Mouse (Mus musculus): ENCODE measurements around the gene Git2. TPM values are rescaled to one million over a fixed set of nuclear protein-coding genes. Genes with fewer than 3 reads are reported as not detected.

Gene Git2
- total RNA-seq, 2 experiments from 2014 or later: 41.1 to 48.5 TPM

GRCm38 (mm10) chr5:114728160-114728559 lies 47.2 kb downstream of the Git2 start:
- DNase-seq (ENCODE audit: low spot score in 2 of 2): no peak

GRCm38 (mm10) chr5:114722846-114723245 lies 52.5 kb downstream of the Git2 start:
- no peak for DNase-seq (ENCODE audit: low spot score in 2 of 2)

DNA sequence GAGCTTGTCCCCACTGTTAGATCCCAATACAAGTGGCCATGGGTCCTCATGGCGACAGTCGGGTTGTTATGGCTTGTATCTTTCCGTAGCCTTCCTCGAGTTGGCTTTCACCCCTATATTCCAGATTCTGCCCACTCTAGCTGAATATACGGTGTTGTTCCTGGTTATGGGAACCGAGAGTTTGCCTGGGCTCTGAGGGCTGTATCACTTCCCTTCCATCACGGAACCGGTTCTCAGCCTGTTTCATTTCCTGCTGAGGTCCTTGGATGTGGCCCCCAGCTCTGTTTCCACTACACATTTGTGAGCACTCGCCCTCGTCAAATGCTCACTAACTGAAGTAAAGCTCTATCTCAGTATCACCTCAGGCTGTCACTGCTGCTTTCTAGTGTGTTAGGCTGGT lies 53.3 kb downstream of the Git2 start:
- no peak for DNase-seq (ENCODE audit: low spot score in 2 of 2)

DNA sequence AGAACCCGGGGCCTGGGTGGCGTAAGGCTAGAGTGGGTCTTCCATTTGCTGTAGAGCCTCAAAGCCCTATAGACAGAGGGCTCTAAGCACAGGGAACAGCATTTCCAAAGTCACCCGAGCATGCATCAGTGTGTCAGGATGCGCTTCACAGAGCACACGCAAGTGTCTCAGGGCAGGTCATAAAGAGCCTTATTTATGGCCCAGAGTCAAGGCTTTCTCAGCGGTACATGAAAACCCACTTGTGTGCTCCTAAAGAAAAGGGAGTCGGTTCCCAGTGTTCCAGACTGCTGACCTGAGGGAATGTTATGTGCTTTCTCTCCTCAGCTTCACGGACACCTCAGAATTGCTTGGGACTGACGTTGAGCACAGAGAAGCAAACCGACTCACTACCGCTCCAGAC lies 54.5 kb downstream of the Git2 start:
- DNase-seq (ENCODE audit: low spot score in 2 of 2): no peak

DNA sequence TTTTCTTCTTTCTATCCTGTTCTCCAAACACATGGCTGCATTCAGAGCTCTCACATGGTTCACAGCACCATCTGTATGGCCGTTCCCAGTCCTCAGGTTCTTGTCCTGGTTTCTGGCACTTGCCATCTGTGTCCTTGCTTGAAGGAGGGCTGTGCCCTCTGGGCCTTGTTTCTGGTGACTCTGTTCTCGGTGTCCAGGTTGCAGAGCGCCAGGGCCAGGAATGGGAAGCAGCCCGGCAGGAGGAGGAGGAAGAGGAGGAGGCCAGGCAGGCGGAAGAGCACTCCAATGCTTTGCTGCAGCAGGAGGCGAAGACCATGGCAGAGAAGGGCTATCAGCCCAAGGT lies 55.4 kb downstream of the Git2 start:
- DNase-seq (ENCODE audit: low spot score in 2 of 2): no peak

GRCm38 (mm10) chr5:114719003-114719927 lies 56.1 kb downstream of the Git2 start:
- no peak for DNase-seq (ENCODE audit: low spot score in 2 of 2)

GRCm38 (mm10) chr5:114718483-114718882 lies 56.8 kb downstream of the Git2 start:
- DNase-seq (ENCODE audit: low spot score in 2 of 2): no peak

GRCm38 (mm10) chr5:114717937-114718336 lies 57.4 kb downstream of the Git2 start:
- no peak for DNase-seq (ENCODE audit: low spot score in 2 of 2)

DNA sequence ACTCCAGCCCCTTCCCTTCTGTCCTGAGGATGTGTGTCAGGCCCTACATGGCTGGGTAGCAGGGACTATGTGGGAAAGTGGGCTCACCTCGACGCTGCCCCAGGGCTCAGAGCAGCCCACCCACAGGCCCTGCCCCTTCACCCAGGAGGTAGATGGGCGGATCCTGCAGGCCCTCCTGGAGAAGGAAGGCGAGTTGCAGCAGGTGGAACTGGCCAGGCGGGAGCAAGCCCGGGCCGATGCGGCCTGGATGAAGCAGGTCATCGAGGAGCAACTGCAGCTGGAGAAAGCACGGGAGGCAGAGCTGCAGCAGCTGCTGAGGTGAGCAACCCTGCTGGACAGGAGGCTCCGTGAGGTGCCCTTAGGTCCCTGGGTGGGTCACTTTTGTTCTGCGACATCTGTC lies 58.0 kb downstream of the Git2 start:
- DNase-seq (ENCODE audit: low spot score in 2 of 2): no peak

DNA sequence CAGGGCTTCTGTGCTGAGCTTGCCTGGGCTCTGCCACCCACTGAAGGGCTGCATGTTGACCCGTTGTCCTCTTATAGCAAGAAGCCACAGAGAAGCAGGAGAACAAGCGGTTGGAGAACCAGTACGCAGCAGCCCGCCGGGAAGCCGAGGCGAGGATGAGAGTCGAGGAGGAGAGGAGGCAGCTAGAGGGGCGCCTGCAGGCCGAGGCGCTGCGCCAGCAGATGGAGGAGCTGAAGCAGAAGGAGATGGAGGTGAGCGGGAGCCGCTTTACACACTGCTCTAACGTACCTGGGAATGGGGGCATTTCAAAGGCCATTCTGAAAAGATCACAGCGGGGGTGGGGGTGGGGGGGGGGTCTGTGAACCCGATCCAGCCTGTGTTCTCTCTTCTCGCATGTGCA lies 60.8 kb downstream of the Git2 start:
- DNase-seq (ENCODE audit: low spot score in 2 of 2): no peak

DNA sequence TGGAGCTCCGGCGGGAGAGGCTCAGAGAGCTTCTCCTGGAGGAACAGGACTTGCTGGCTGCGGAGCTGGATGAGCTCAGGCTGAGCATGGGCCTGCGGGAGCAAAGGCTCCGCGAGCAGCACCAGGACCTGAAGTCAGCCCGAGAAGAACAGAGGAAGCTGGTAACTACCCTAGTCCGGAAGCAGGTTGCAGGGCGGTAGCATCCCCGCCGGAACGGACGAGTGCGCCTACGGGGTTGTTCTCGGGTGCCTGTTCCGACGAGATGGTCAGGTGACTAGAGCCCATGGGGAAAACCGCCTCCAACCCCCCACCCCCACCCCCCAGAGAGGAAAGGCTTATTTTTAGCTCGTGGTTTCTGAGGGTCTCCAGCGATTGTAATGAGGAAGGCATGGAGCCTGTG lies 66.0 kb downstream of the Git2 start:
- no peak for DNase-seq (ENCODE audit: low spot score in 2 of 2)

GRCm38 (mm10) chr5:114708491-114708890 lies 66.8 kb downstream of the Git2 start:
- no peak for DNase-seq (ENCODE audit: low spot score in 2 of 2)

GRCm38 (mm10) chr5:114707265-114708068 lies 67.8 kb downstream of the Git2 start, which contains the start of gene Tchp:
Gene Tchp (plus strand): TSS chr5:114707760.
- peak; percentile 93 to 95 for DNase-seq (ENCODE audit: low spot score in 2 of 2)

DNA sequence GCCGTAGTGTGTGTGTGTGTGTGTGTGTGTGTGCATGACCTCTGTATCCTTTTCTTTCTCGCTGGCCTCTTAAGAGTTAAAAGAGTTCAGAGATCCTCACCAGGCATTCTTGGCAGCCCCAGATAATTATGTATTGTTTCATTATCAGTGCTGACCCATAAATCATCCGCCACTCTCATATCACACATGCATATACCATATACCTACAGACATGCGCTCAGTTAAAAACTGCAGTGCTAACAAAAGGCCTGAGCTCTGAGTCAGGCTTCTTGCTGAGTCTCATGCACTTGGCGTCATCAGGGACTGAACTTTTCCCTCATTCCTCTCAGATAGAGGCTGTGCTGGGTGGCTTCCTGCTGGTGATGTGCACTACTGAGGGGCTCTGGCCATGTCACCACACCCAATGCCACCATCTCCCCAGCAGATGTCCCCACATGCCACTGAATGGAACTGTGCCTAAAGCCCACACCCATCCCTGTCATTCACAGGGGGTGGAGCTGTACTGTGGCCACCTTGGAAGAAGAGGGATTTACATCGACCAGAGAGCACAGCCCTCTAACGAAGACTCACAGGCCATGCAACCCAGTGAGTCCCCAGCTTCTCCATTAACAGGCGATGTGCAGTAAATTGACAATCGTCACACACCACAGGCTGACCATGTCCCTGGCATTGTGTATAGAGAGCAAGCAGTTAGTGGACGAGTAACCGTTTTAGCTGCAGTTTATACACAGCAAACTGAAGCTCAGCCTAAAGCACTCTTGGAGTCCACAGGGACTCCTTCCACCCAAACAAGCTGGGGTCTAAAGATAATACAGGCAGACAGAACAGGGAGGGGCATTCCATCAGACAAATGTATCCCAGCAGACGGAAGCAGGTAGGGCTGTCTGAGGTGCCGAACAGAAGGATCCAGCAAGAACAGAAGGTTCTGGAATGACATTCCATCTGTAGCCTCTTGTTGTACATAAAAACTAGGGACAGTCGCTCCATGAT lies 72.6 kb downstream of the Git2 start:
- DNase-seq (ENCODE audit: low spot score in 2 of 2): no peak

DNA sequence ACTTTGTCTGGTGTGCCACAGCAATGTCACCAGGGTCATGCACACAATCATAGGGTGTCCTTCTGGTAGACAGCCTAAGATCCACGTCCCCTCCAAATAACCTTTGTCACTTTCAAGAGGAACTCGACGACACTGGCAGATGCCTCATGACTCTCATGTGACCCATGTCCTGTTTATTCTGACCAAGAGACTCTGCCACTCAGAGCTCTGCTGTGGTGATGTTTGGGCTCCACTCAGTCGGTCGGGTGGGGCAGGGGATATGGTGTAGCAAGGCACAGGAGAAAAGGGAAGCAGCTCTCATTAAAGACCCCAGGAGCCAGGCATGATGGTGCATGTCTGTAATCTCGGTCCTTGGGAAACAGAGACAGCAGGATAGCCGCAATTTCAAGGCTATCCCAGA lies 76.3 kb downstream of the Git2 start:
- no peak for DNase-seq (ENCODE audit: low spot score in 2 of 2)

GRCm38 (mm10) chr5:114698044-114698746 lies 77.1 kb downstream of the Git2 start:
- DNase-seq (ENCODE audit: low spot score in 2 of 2): peak; percentile 87 to 96

DNA sequence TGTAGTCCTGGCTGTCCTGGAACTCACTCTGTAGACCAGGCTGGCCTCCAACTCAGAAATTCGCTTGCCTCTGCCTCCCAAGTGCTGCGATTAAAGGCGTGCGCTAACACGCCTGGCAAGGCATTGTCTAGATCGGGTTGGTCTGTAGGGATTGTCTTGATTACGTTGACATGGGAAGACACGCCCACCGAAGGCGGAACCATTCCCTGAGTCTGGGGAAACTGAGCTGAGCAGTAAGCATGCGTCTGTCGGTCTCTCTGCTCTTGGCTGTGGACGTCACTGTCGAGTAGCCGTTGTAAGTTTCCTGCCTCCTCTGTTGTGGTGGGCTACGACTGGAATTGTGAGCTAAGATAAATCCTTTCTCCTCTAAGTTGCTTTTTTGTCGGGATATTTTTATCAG lies 78.4 kb downstream of the Git2 start:
- DNase-seq (ENCODE audit: low spot score in 2 of 2): no peak

DNA sequence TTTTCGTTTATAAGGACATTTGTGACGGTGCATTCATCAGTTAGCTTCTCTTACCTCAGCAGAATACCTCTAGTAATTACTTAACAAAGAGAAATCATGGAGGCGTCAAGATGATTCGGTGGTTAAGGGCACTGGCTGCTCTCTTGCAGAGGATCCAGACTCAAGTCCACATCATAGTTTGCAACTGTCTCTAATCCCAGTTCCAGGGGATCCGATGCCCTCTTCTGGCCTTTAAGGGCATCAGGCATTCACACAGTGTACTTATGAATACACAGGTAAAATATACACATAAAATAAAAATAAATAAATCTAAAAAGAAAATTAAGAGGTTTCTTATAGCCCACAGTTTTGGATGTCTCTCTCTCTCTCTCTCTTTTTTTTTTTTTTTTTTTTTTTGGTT lies 79.5 kb downstream of the Git2 start:
- no peak for DNase-seq (ENCODE audit: low spot score in 2 of 2)

DNA sequence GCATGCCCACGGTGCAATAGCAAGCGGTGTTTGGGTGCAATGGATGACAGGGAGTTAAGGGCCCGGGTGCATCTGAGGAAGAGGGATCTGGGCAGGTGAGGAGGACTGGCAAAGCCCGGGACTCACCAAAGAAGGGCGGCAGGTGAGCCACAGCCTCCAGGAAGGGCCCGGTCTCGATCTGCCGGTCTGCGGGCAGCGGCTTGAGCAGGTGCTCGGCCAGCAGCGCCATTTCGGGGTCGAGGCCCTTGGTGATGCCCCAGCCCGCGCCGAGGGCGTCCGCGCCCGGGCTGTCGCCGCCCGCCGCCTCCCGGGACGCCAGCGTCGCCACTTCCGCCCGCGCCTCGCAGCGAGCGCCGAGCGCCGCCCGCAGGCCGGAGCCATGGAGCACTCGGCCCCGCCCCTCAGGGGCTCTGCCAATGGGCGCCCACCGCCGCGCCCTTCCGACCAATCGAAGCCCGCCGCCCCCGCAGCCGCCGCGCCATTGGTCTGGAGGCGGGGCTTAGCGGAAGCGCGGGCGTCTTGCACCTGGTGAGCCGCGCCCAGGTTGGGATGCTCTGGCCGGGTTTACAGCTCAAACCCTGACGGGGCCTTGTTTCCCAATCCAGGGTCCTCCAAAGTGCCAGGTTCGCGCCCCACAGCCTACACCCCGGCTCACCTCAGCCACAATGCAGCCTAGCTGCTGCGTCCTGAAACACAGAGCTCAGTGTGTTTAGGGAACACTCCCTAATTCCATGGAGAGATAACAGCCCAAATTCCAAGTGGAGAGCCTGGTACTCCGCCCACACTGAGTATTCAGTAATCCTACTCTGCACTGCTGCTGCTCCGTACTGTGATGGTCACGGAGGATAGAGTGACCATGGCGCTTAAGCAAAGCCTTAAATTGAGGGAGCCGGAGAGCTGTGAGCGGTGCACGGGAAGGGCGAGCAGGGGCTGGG lies 84.4 kb downstream of the Git2 start, which contains the start of gene Gltp:
Gene Gltp (minus strand): TSS at position 352 of the 935 bp plus-strand sequence.
- peak; percentile 89 to 93 for DNase-seq (ENCODE audit: low spot score in 2 of 2)
